9 mouse cellular contexts compared by ENCODE assay signal in the genomic region with DNA sequence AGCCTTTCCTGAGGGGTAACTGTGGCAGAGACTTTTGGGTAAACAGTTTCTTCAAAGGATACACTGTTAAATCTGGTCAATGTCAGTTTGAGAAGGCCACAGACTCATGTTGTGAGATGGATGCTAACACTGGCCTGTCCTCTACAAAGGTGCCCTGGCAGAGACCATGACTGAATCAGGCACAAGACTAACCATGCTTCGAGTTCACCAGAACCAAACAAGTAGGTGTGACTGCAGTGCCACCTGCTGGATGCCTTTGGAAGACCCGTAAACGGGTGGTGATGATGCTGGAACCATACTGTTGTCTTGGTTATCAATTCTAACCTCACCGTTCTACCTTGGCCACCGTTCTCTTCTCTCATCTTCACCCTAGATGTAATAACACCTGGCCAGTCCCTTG. TPM values are rescaled to one million over a fixed set of nuclear protein-coding genes. Genes with fewer than 3 reads are reported as not detected.
DNase-seq lines count a peak whose midpoint lies in the region; ATAC-seq and TF ChIP-seq lines count a peak whose summit lies in the region.
"Had no signal": no experiment of that assay in that cellular context is flagged by ENCODE, and none has a peak within 500 bp of the region (broad histone marks: within the 10 kb centered on the region; RNA-seq: fewer than 3 reads in every experiment).

No protein-coding gene starts in this region.

- no peaks in the 10 kb centered on the region for H3K9me3 ChIP-seq in kidney, embryonic 15.5 days (replicated peaks)
- H3K9me3 ChIP-seq in neural tube, embryonic 12.5 days = no peaks in the 10 kb centered on the region

- peak; percentile 67 to 70 for DNase-seq in B cell, adult 2 months
- peak; percentile 82 for DNase-seq in adrenal gland, adult 2 months
- DNase-seq in embryo, embryonic 10.5 days (ENCODE audit: low spot score) = peak; percentile 88
- peak; percentile 62 to 66 for DNase-seq in gastrocnemius, postnatal 36 days
- peak; percentile 52 for DNase-seq in liver, adult 2 months (ENCODE audit: extremely low read depth, low read depth, low spot score)
- peak; percentile 91 for DNase-seq in testis, postnatal 10 days (ENCODE audit: low spot score)

- intact Hi-C loops in gastrocnemius, postnatal 36 days (cut with DNase I) = loop anchor here (2.0 to 5.0 kb wide), 3 partner anchors 27 to 138 kb away; a partner anchor contains a TSS

- 20% methylated on average over 5 of the region's 5 CpGs for WGBS in kidney, embryonic 15.5 days
- WGBS in liver, adult 2 months = 13% methylated on average over 5 of the region's 5 CpGs
- 22% methylated on average over 5 of the region's 5 CpGs for WGBS in neural tube, embryonic 12.5 days

- TF ChIP-seq POLR2A in liver, adult 2 months (IDR thresholded peaks at IDR 0.05; ENCODE audit: extremely low read depth, insufficient read depth, low read length) = no peak

- no peak overlapping the region for H3K4me2 ChIP-seq in kidney, embryonic 15.5 days
- H3K4me2 ChIP-seq in neural tube, embryonic 12.5 days (replicated peaks) = no peak overlapping the region

- no peak overlapping the region for H3K9ac ChIP-seq in kidney, embryonic 15.5 days
- H3K9ac ChIP-seq in liver, adult 2 months (ENCODE audit: low read depth, low read length) = no peak overlapping the region
- no peak overlapping the region for H3K9ac ChIP-seq in neural tube, embryonic 12.5 days

- ATAC-seq in kidney, embryonic 15.5 days (replicated peaks; ENCODE audit: low FRiP score) = 0 out of 2 replicates have a peak, but pooled peaks have one; percentile 29
- peak; percentile 23; the same call in 1 of the 2 replicates for ATAC-seq in neural tube, embryonic 12.5 days (ENCODE audit: low FRiP score, low read depth)

- H3K79me2 ChIP-seq in liver, adult 2 months (ENCODE audit: control insufficient read depth, insufficient read depth, low read length) = no peaks in the 10 kb centered on the region

- peak; percentile 82 for TF ChIP-seq CTCF in liver, adult 2 months (IDR thresholded peaks at IDR 0.05; ENCODE audit: low read depth, low read length)

- 0 out of 2 replicates have a peak, but pooled peaks cover 4% of the 10 kb centered on the region for H3K27me3 ChIP-seq in kidney, embryonic 15.5 days
- H3K27me3 ChIP-seq in liver, adult 2 months (ENCODE audit: control insufficient read depth, insufficient read depth, low read length) = no peaks in the 10 kb centered on the region
- H3K27me3 ChIP-seq in neural tube, embryonic 12.5 days (replicated peaks) = no peaks in the 10 kb centered on the region

- peaks cover 9% of the 10 kb centered on the region; the same call in 1 of the 2 replicates for H3K4me1 ChIP-seq in kidney, embryonic 15.5 days
- H3K4me1 ChIP-seq in liver, adult 2 months (ENCODE audit: control insufficient read depth, insufficient read depth, low read length) = no peaks in the 10 kb centered on the region
- H3K4me1 ChIP-seq in neural tube, embryonic 12.5 days = peaks cover 22% of the 10 kb centered on the region

- no peaks in the 10 kb centered on the region for H3K36me3 ChIP-seq in kidney, embryonic 15.5 days
- H3K36me3 ChIP-seq in liver, adult 2 months (ENCODE audit: control insufficient read depth, insufficient read depth, low read length) = no peaks in the 10 kb centered on the region
- H3K36me3 ChIP-seq in neural tube, embryonic 12.5 days = no peaks in the 10 kb centered on the region

- no peak overlapping the region for H3K27ac ChIP-seq in kidney, embryonic 15.5 days
- no peak overlapping the region for H3K27ac ChIP-seq in liver, adult 2 months (replicated peaks; ENCODE audit: insufficient read depth, low read depth, low read length)
- no peak overlapping the region for H3K27ac ChIP-seq in neural tube, embryonic 12.5 days

- no peak overlapping the region for H3K4me3 ChIP-seq in kidney, embryonic 15.5 days (replicated peaks)
- H3K4me3 ChIP-seq in liver, adult 2 months (ENCODE audit: insufficient read depth, low read depth, low read length) = no peak overlapping the region
- no peak overlapping the region for H3K4me3 ChIP-seq in neural tube, embryonic 12.5 days
- H3K4me3 ChIP-seq: erythroblast, embryonic 14.5 days had no signal

RNA-seq across cellular contexts. Expression of a gene that starts 16.8 kb away (rescaled TPM):
- total RNA-seq in adrenal gland, adult 2 months (2021) = 10 to 100 TPM in 1 of 2 experiments, 1 to 10 TPM in 1; 6.5 to 35.4 TPM
- 8.9 and 13.8 TPM in 2 replicates for polyA plus RNA-seq in adrenal gland, adult 2 months (2012; rRNA removed)
- under 1 TPM; 0.15 to 0.37 TPM for total RNA-seq in gastrocnemius, postnatal 36 days (2021)
- 4.1 and 5.0 TPM in 2 replicates for polyA plus RNA-seq in kidney, embryonic 15.5 days (2015; fragmentation: Nextera tagmentation; extraction: Ambion mirVana)
- total RNA-seq in liver, adult 2 months (2014; rRNA removed) = 0.54 and 1.6 TPM in 2 replicates
- polyA plus RNA-seq in liver, adult 2 months (2012; rRNA removed) = 2.2 and 7.6 TPM in 2 replicates
- polyA plus RNA-seq in neural tube, embryonic 12.5 days (2016; fragmentation: Nextera tagmentation; extraction: Ambion mirVana) = 61.7 and 65.1 TPM in 2 replicates
- polyA plus RNA-seq: erythroblast, embryonic 14.5 days had no signal
